7 mouse cellular contexts compared by ENCODE assay signal in the genomic region with DNA sequence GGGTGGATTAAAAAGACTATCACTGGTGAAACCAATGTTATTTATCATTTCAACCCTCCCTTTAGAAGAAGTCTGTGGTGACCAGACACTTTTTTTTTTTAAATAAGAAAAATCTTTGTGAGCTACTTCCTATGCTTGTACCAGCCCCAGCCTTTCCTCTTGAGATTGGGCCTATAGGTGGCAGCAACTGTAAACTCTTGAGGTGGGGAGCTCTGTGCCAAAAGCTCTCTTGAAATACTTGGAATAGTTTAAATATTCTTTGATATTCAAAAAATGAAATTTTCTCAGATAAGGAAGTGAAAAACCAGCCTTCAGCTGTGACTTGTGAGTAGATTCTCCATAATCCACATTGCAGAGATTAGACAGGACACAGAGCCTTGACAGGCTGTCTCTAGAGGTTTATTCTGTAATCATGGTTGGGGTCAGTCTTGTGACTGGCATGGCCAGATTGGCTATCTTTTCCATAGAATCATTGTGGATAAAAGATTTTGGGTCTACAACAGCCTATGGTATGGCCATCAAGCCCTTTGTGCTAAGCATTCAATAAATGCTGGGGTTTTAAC.
DNase-seq lines count a peak whose midpoint lies in the region; ATAC-seq and TF ChIP-seq lines count a peak whose summit lies in the region.

No protein-coding gene starts in this region.

- no peaks in the 10 kb centered on the region for H3K4me1 ChIP-seq in kidney, embryonic 15.5 days
- peaks cover 2% of the 10 kb centered on the region; the same call in 1 of the 2 replicates for H3K4me1 ChIP-seq in cortical plate, adult 2 months (ENCODE audit: control insufficient read depth, insufficient read depth, low read length)
- 0 out of 2 replicates have a peak, but pooled peaks cover 3% of the 10 kb centered on the region for H3K4me1 ChIP-seq in lung, embryonic 14.5 days (ENCODE audit: insufficient read depth)

- DNase-seq in kidney, adult 18-20 months, result peak; percentile 17
- peak; percentile 53 for DNase-seq in adrenal gland, postnatal 10 days
- peak; percentile 82 for DNase-seq in lung, embryonic 14.5 days
- peak; percentile 70 for DNase-seq in telencephalon, adult 2 months (ENCODE audit: low read depth, low spot score)
- no peak for DNase-seq in urinary bladder, postnatal 36 days (ENCODE audit: low spot score in 2 of 2)

- TF ChIP-seq CTCF in cortical plate, adult 2 months (IDR thresholded peaks at IDR 0.05; ENCODE audit: extremely low read depth, insufficient read depth, low read length), result peak; percentile 56
- TF ChIP-seq CTCF in lung, embryonic 14.5 days (IDR thresholded peaks at IDR 0.05; ENCODE audit: low read depth), result peak; percentile 51

- H3K4me3 ChIP-seq in kidney, embryonic 15.5 days (replicated peaks), result no peak overlapping the region
- no peak overlapping the region for H3K4me3 ChIP-seq in cortical plate, adult 2 months (ENCODE audit: insufficient read depth, low read length)
- H3K4me3 ChIP-seq in lung, embryonic 14.5 days (ENCODE audit: low read depth, low read length), result no peak overlapping the region

- H3K27ac ChIP-seq in kidney, embryonic 15.5 days, result no peak overlapping the region
- no peak overlapping the region for H3K27ac ChIP-seq in cortical plate, adult 2 months (ENCODE audit: insufficient read depth, low read length)
- no peak overlapping the region for H3K27ac ChIP-seq in lung, embryonic 14.5 days (ENCODE audit: low read depth)

- no peak overlapping the region for H3K9ac ChIP-seq in kidney, embryonic 15.5 days
- H3K9ac ChIP-seq in lung, embryonic 14.5 days, result no peak overlapping the region

- H3K36me3 ChIP-seq in kidney, embryonic 15.5 days, result no peaks in the 10 kb centered on the region
- no peaks in the 10 kb centered on the region for H3K36me3 ChIP-seq in lung, embryonic 14.5 days (ENCODE audit: insufficient read depth)

- ATAC-seq in kidney, embryonic 15.5 days (replicated peaks; ENCODE audit: low FRiP score), result no peak
- ATAC-seq in lung, embryonic 14.5 days (ENCODE audit: insufficient read depth), result peak; percentile 75; the same call in 1 of the 2 replicates

- H3K27me3 ChIP-seq in kidney, embryonic 15.5 days, result no peaks in the 10 kb centered on the region
- H3K27me3 ChIP-seq in lung, embryonic 14.5 days (ENCODE audit: insufficient read depth, low read length), result no peaks in the 10 kb centered on the region

- no peaks in the 10 kb centered on the region for H3K9me3 ChIP-seq in kidney, embryonic 15.5 days (replicated peaks)
- H3K9me3 ChIP-seq in lung, embryonic 14.5 days (ENCODE audit: low read depth, low read length), result no peaks in the 10 kb centered on the region

- TF ChIP-seq POLR2A in cortical plate, adult 2 months (IDR thresholded peaks at IDR 0.05; ENCODE audit: extremely low read depth, insufficient read depth, low read length), result no peak

- H3K4me2 ChIP-seq in kidney, embryonic 15.5 days, result no peak overlapping the region
- no peak overlapping the region for H3K4me2 ChIP-seq in lung, embryonic 14.5 days

Comparison
In these comparisons a context has a peak if more than half of its experiments do, and no peak if none do; other contexts are left out.
1. DNase-seq: peak in kidney, adult 18-20 months (single experiment), adrenal gland, postnatal 10 days (single experiment), lung, embryonic 14.5 days (single experiment) and telencephalon, adult 2 months (single experiment); none in urinary bladder, postnatal 36 days (0 of 2).